Mouse (Mus musculus): ENCODE results near the gene Arsg.

DNA sequence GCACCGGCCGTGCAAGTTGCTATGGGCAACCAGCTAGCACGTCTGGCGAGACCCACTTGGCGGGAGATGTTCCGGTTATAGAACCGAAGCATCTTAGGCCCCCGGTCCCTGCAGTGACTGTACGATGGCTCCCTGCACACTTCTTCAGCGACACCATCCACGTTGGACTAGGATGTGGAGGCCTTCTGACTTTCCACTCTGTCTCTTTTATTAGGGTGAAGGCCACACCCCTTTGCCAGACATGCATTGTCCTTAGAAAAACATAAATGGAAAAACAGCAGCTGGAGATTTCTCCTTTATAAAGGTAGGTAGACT is 46.9 kb upstream of the Arsg start:
- no peak for TF ChIP-seq CTCF (conservative IDR thresholded peaks at IDR 0.05 in 1 of 2, IDR thresholded peaks at IDR 0.05 in 1 of 2; ENCODE audit: low read depth in 2 of 2, low read length in 2 of 2)
- TF ChIP-seq POLR2A (IDR thresholded peaks at IDR 0.05; ENCODE audit: low read depth, low read length), result no peak
- TF ChIP-seq POLR2AphosphoS2 (IDR thresholded peaks at IDR 0.05; ENCODE audit: low read depth, low read length), result no peak
- no peak for TF ChIP-seq MAFK (IDR thresholded peaks at IDR 0.05; ENCODE audit: insufficient replicate concordance, low read length)
- no peak for TF ChIP-seq EP300 (IDR thresholded peaks at IDR 0.05; ENCODE audit: low read length)
- no peak for TF ChIP-seq KAT2A (IDR thresholded peaks at IDR 0.05; ENCODE audit: insufficient replicate concordance, low read length)
- TF ChIP-seq MYC (IDR thresholded peaks at IDR 0.05; ENCODE audit: low read depth, low read length), result no peak
- TF ChIP-seq USF1 (IDR thresholded peaks at IDR 0.05; ENCODE audit: low read depth, low read length), result no peak

All from CH12.LX (cell line).